In genomic region chr7:102415841-102416240, GRCm38 (mm10) we compare ENCODE assay signal across 22 mouse cellular contexts. TPM values are rescaled to one million over a fixed set of nuclear protein-coding genes. Genes with fewer than 3 reads are reported as not detected.
DNase-seq lines count a peak whose midpoint lies in the region; ATAC-seq and TF ChIP-seq lines count a peak whose summit lies in the region.
"Had no signal": no experiment of that assay in that cellular context is flagged by ENCODE, and none has a peak within 500 bp of the region (broad histone marks: within the 10 kb centered on the region; RNA-seq: fewer than 3 reads in every experiment).

No protein-coding gene starts in this region.

- no peak overlapping the region for H3K4me2 ChIP-seq in stomach, embryonic 16.5 days (ENCODE audit: low read depth, low read length)
- no peak overlapping the region for H3K4me2 ChIP-seq in lung, postnatal 0 days (replicated peaks; ENCODE audit: low read depth, low read length)
- H3K4me2 ChIP-seq in liver, postnatal 0 days (ENCODE audit: low read depth, low read length) = no peak overlapping the region
- H3K4me2 ChIP-seq: embryonic facial prominence, embryonic 12.5 days; embryonic facial prominence, embryonic 15.5 days; heart, embryonic 13.5 days; hindbrain, embryonic 15.5 days had no signal

- TF ChIP-seq CTCF in gastrocnemius, adult 2 months (IDR thresholded peaks at IDR 0.05) = no peak
- no peak for TF ChIP-seq CTCF in lung, postnatal 0 days (IDR thresholded peaks at IDR 0.05)
- TF ChIP-seq CTCF in liver, postnatal 0 days (IDR thresholded peaks at IDR 0.05; ENCODE audit: low read depth) = no peak

- H3K4me1 ChIP-seq in stomach, embryonic 16.5 days (ENCODE audit: control insufficient read depth, insufficient read depth, low read length) = peaks cover 8% of the 10 kb centered on the region
- H3K4me1 ChIP-seq in lung, postnatal 0 days (ENCODE audit: insufficient read depth, low read depth, low read length) = no peaks in the 10 kb centered on the region
- H3K4me1 ChIP-seq in liver, postnatal 0 days (ENCODE audit: insufficient read depth) = no peaks in the 10 kb centered on the region
- H3K4me1 ChIP-seq: embryonic facial prominence, embryonic 12.5 days; embryonic facial prominence, embryonic 15.5 days; hindbrain, embryonic 15.5 days had no signal

- no peak for DNase-seq in gastrocnemius, adult 2 months
- no peak for DNase-seq in gastrocnemius, postnatal 25 days
- DNase-seq in R1 (ENCODE audit: low read depth, low spot score) = peak; percentile 91
- no peak for DNase-seq in lung, postnatal 0 days (ENCODE audit: low spot score)
- DNase-seq in liver, postnatal 0 days = no peak
- DNase-seq: adrenal gland, adult 2 months; adrenal gland, postnatal 14 days; cerebellum, adult 11 months; cerebellum, adult 2 months; cerebellum, adult 9-11 months; cerebellum, postnatal 25 days; gastrocnemius, postnatal 10 days; heart, adult 18-20 months; heart, postnatal 14 days; heart, postnatal 4 days had no signal

- intact Hi-C loops in gastrocnemius, adult 2 months (cut with DNase I) = no loop called here

- H3K27ac ChIP-seq in gastrocnemius, adult 2 months = peak overlapping the region; percentile 52
- peak overlapping the region; percentile 7 for H3K27ac ChIP-seq in stomach, embryonic 16.5 days (ENCODE audit: low read length)
- no peak overlapping the region for H3K27ac ChIP-seq in lung, postnatal 0 days (ENCODE audit: low read length)
- H3K27ac ChIP-seq in liver, postnatal 0 days (ENCODE audit: low read depth) = no peak overlapping the region
- H3K27ac ChIP-seq: embryonic facial prominence, embryonic 12.5 days; embryonic facial prominence, embryonic 15.5 days; heart, embryonic 13.5 days; hindbrain, embryonic 15.5 days had no signal

- 52% methylated on average over 6 of the region's 6 CpGs for WGBS in stomach, embryonic 16.5 days
- 50% methylated on average over 6 of the region's 6 CpGs for WGBS in lung, postnatal 0 days
- WGBS in liver, postnatal 0 days (ENCODE audit: insufficient replicate concordance) = 77% methylated on average over 6 of the region's 6 CpGs

- ATAC-seq in stomach, embryonic 16.5 days (ENCODE audit: insufficient read depth, low FRiP score) = no peak
- no peak for ATAC-seq in lung, postnatal 0 days
- no peak for ATAC-seq in liver, postnatal 0 days
- ATAC-seq: forebrain, embryonic 14.5 days; intestine, postnatal 0 days had no signal

- H3K36me3 ChIP-seq in stomach, embryonic 16.5 days (ENCODE audit: control insufficient read depth, insufficient read depth, low read length) = no peaks in the 10 kb centered on the region
- no peaks in the 10 kb centered on the region for H3K36me3 ChIP-seq in lung, postnatal 0 days (ENCODE audit: insufficient read depth, low read length)
- peaks cover 6% of the 10 kb centered on the region for H3K36me3 ChIP-seq in liver, postnatal 0 days (replicated peaks; ENCODE audit: insufficient read depth, low read length)
- H3K36me3 ChIP-seq: embryonic facial prominence, embryonic 12.5 days; heart, embryonic 13.5 days had no signal

- H3K9me3 ChIP-seq in stomach, embryonic 16.5 days (replicated peaks; ENCODE audit: control insufficient read depth, low read length) = no peaks in the 10 kb centered on the region
- no peaks in the 10 kb centered on the region for H3K9me3 ChIP-seq in lung, postnatal 0 days (ENCODE audit: low read length)
- no peaks in the 10 kb centered on the region for H3K9me3 ChIP-seq in liver, postnatal 0 days (ENCODE audit: low read length)
- H3K9me3 ChIP-seq: embryonic facial prominence, embryonic 12.5 days; embryonic facial prominence, embryonic 15.5 days; heart, embryonic 13.5 days; hindbrain, embryonic 15.5 days had no signal

- H3K9ac ChIP-seq in stomach, embryonic 16.5 days (ENCODE audit: low read length) = no peak overlapping the region
- no peak overlapping the region for H3K9ac ChIP-seq in lung, postnatal 0 days (replicated peaks; ENCODE audit: low read depth)
- H3K9ac ChIP-seq in liver, postnatal 0 days (replicated peaks) = no peak overlapping the region
- H3K9ac ChIP-seq: embryonic facial prominence, embryonic 12.5 days; embryonic facial prominence, embryonic 15.5 days; hindbrain, embryonic 15.5 days had no signal

- H3K27me3 ChIP-seq in stomach, embryonic 16.5 days (ENCODE audit: control insufficient read depth, insufficient read depth, low read length) = no peaks in the 10 kb centered on the region
- H3K27me3 ChIP-seq in lung, postnatal 0 days (replicated peaks; ENCODE audit: insufficient read depth, low read length) = no peaks in the 10 kb centered on the region
- H3K27me3 ChIP-seq in liver, postnatal 0 days (ENCODE audit: insufficient read depth, low read length) = no peaks in the 10 kb centered on the region
- H3K27me3 ChIP-seq: embryonic facial prominence, embryonic 12.5 days; embryonic facial prominence, embryonic 15.5 days; heart, embryonic 13.5 days; hindbrain, embryonic 15.5 days had no signal

- no peak for TF ChIP-seq EP300 in lung, postnatal 0 days (IDR thresholded peaks at IDR 0.05)
- no peak for TF ChIP-seq EP300 in liver, postnatal 0 days (IDR thresholded peaks at IDR 0.05; ENCODE audit: low read depth)

- H3K4me3 ChIP-seq in gastrocnemius, adult 2 months = no peak overlapping the region
- H3K4me3 ChIP-seq in stomach, embryonic 16.5 days (replicated peaks; ENCODE audit: low read length) = no peak overlapping the region
- no peak overlapping the region for H3K4me3 ChIP-seq in lung, postnatal 0 days (ENCODE audit: low read depth, low read length)
- H3K4me3 ChIP-seq in liver, postnatal 0 days (ENCODE audit: low read depth, low read length) = no peak overlapping the region
- H3K4me3 ChIP-seq: embryonic facial prominence, embryonic 12.5 days; embryonic facial prominence, embryonic 15.5 days; heart, embryonic 13.5 days; hindbrain, embryonic 15.5 days had no signal

RNA-seq across cellular contexts. Expression of gene Rrm1, which starts 25.7 kb away (rescaled TPM):
- total RNA-seq in gastrocnemius, adult 2 months (2021) = 10 to 100 TPM; 15.3 to 21.8 TPM
- 10 to 100 TPM; 12.1 to 12.6 TPM for total RNA-seq in gastrocnemius, postnatal 25 days (2021)
- polyA plus RNA-seq in stomach, embryonic 16.5 days (2015; fragmentation: Nextera tagmentation; extraction: Ambion mirVana) = 131 and 137 TPM in 2 replicates
- polyA plus RNA-seq in lung, postnatal 0 days (2015; fragmentation: Nextera tagmentation; extraction: Ambion mirVana) = 20.7 and 25.2 TPM in 2 replicates
- 55.9 and 66.4 TPM in 2 replicates for polyA plus RNA-seq in liver, postnatal 0 days (2015; fragmentation: Nextera tagmentation; extraction: Ambion mirVana)

Comparison
In these comparisons a context has a peak if more than half of its experiments do, and no peak if none do; other contexts are left out.
1. H3K27ac ChIP-seq: peak in gastrocnemius, adult 2 months (single experiment) and stomach, embryonic 16.5 days (single experiment); none in lung, postnatal 0 days (single experiment) and liver, postnatal 0 days (single experiment).